In genomic region chr8:120347734-120348341, GRCm38 (mm10) we compare ENCODE assay signal across 12 mouse cellular contexts.
A peak's percentile ranks its signal among the peaks of the same experiment; 100 is the strongest.
DNase-seq lines count a peak whose midpoint lies in the region; ATAC-seq and TF ChIP-seq lines count a peak whose summit lies in the region.
"Had no signal": no experiment of that assay in that cellular context is flagged by ENCODE, and none has a peak within 500 bp of the region (broad histone marks: within the 10 kb centered on the region; RNA-seq: fewer than 3 reads in every experiment).

No protein-coding gene starts in this region.

- H3K4me1 ChIP-seq in embryonic facial prominence, embryonic 11.5 days (ENCODE audit: control insufficient read depth, insufficient read depth, low read length) = peaks cover 10% of the 10 kb centered on the region
- peaks cover 90% of the 10 kb centered on the region for H3K4me1 ChIP-seq in hindbrain, embryonic 13.5 days (replicated peaks)
- H3K4me1 ChIP-seq in midbrain, postnatal 0 days (ENCODE audit: insufficient read depth, low read length) = peaks cover 29% of the 10 kb centered on the region
- H3K4me1 ChIP-seq in lung, adult 2 months (ENCODE audit: control insufficient read depth, insufficient read depth, low read length) = no peaks in the 10 kb centered on the region

- H3K9me3 ChIP-seq in embryonic facial prominence, embryonic 11.5 days (replicated peaks; ENCODE audit: control insufficient read depth, low read length) = no peaks in the 10 kb centered on the region
- H3K9me3 ChIP-seq in hindbrain, embryonic 13.5 days = no peaks in the 10 kb centered on the region
- H3K9me3 ChIP-seq in midbrain, postnatal 0 days (ENCODE audit: low read length) = no peaks in the 10 kb centered on the region

- TF ChIP-seq POLR2A in lung, adult 2 months (IDR thresholded peaks at IDR 0.05; ENCODE audit: borderline replicate concordance, extremely low read depth, low read depth, low read length) = no peak

- WGBS in embryonic facial prominence, embryonic 11.5 days = 58% methylated on average over 21 of the region's 21 CpGs
- 28% methylated on average over 21 of the region's 21 CpGs for WGBS in hindbrain, embryonic 13.5 days
- 35% methylated on average over 21 of the region's 21 CpGs for WGBS in midbrain, postnatal 0 days
- 90% methylated on average over 21 of the region's 21 CpGs for WGBS in lung, adult 2 months

- ATAC-seq in embryonic facial prominence, embryonic 11.5 days (replicated peaks; ENCODE audit: insufficient number of reproducible peaks, low FRiP score, low TSS enrichment, low read depth) = no peak
- peak; percentile 60 for ATAC-seq in hindbrain, embryonic 13.5 days (ENCODE audit: low FRiP score)
- ATAC-seq in midbrain, postnatal 0 days (ENCODE audit: low FRiP score) = peak; percentile 31; the same call in 1 of the 2 replicates

- TF ChIP-seq CTCF in midbrain, postnatal 0 days (IDR thresholded peaks at IDR 0.05) = no peak
- no peak for TF ChIP-seq CTCF in lung, adult 2 months (IDR thresholded peaks at IDR 0.05; ENCODE audit: insufficient read depth, low read length)

- H3K36me3 ChIP-seq in embryonic facial prominence, embryonic 11.5 days (replicated peaks; ENCODE audit: control insufficient read depth, insufficient read depth, low read depth, low read length) = no peaks in the 10 kb centered on the region
- no peaks in the 10 kb centered on the region for H3K36me3 ChIP-seq in hindbrain, embryonic 13.5 days
- H3K36me3 ChIP-seq in midbrain, postnatal 0 days (ENCODE audit: insufficient read depth, low read length) = no peaks in the 10 kb centered on the region

- H3K27me3 ChIP-seq in embryonic facial prominence, embryonic 11.5 days (ENCODE audit: control insufficient read depth, insufficient read depth, low read length) = no peaks in the 10 kb centered on the region
- no peaks in the 10 kb centered on the region; the same call in 1 of the 2 replicates for H3K27me3 ChIP-seq in hindbrain, embryonic 13.5 days
- H3K27me3 ChIP-seq in midbrain, postnatal 0 days (ENCODE audit: insufficient read depth, low read length) = no peaks in the 10 kb centered on the region

- H3K4me3 ChIP-seq in embryonic facial prominence, embryonic 11.5 days (ENCODE audit: low read depth, low read length) = no peak overlapping the region
- H3K4me3 ChIP-seq in hindbrain, embryonic 13.5 days = no peak overlapping the region
- no peak overlapping the region for H3K4me3 ChIP-seq in midbrain, postnatal 0 days (ENCODE audit: low read depth, low read length)
- no peak overlapping the region for H3K4me3 ChIP-seq in lung, adult 2 months (replicated peaks; ENCODE audit: extremely low read depth, low read depth, low read length)
- H3K4me3 ChIP-seq: heart, adult 2 months had no signal

- no peak overlapping the region for H3K27ac ChIP-seq in embryonic facial prominence, embryonic 11.5 days (replicated peaks; ENCODE audit: low read depth, low read length)
- H3K27ac ChIP-seq in hindbrain, embryonic 13.5 days = peak overlapping the region; percentile 94
- peak overlapping the region; percentile 38; the same call in 1 of the 2 replicates for H3K27ac ChIP-seq in midbrain, postnatal 0 days (ENCODE audit: low read depth, low read length)
- H3K27ac ChIP-seq: heart, adult 2 months; macrophage had no signal

- H3K4me2 ChIP-seq in embryonic facial prominence, embryonic 11.5 days (ENCODE audit: low read depth, low read length) = no peak overlapping the region
- H3K4me2 ChIP-seq in hindbrain, embryonic 13.5 days = peak overlapping the region; percentile 18
- 0 out of 2 replicates have a peak overlapping the region, but pooled peaks have one; percentile 20 for H3K4me2 ChIP-seq in midbrain, postnatal 0 days (ENCODE audit: low read depth, low read length, poor library complexity, severe bottlenecking)

- peak; percentile 27 to 74 for DNase-seq in kidney, postnatal 25 days
- DNase-seq in kidney, adult 9 months = no peak
- no peak for DNase-seq in embryonic facial prominence, embryonic 11.5 days (ENCODE audit: low spot score)
- DNase-seq in midbrain, postnatal 0 days (ENCODE audit: low spot score) = peak; percentile 67
- no peak for DNase-seq in spleen, postnatal 14 days (ENCODE audit: low spot score in 2 of 2)
- DNase-seq in lung, adult 2 months = no peak
- DNase-seq in frontal cortex, adult 2 months (ENCODE audit: extremely low spot score in 1 of 2, low spot score in 1 of 2) = no peak
- DNase-seq: cerebellum, adult 11 months; heart, adult 2 months; kidney, adult 18-20 months had no signal

- H3K9ac ChIP-seq in embryonic facial prominence, embryonic 11.5 days (replicated peaks; ENCODE audit: low read length) = peak overlapping the region; percentile 9; the same call in 1 of the 2 replicates
- peak overlapping the region; percentile 65 for H3K9ac ChIP-seq in hindbrain, embryonic 13.5 days
- 0 out of 2 replicates have a peak overlapping the region, but pooled peaks have one; percentile 8 for H3K9ac ChIP-seq in midbrain, postnatal 0 days (replicated peaks; ENCODE audit: low read length, poor library complexity, severe bottlenecking)

Comparison
In these comparisons a context has a peak if more than half of its experiments do, and no peak if none do; other contexts are left out.
1. DNase-seq: peak in kidney, postnatal 25 days (2 of 2) and midbrain, postnatal 0 days (single experiment); none in kidney, adult 9 months (single experiment), embryonic facial prominence, embryonic 11.5 days (single experiment), spleen, postnatal 14 days (0 of 2), lung, adult 2 months (single experiment) and frontal cortex, adult 2 months (0 of 2).
2. H3K9ac ChIP-seq: peak in every context shown above with its lines; median percentile 65 in hindbrain, embryonic 13.5 days; 9 in embryonic facial prominence, embryonic 11.5 days; 8 in midbrain, postnatal 0 days.